Mouse (Mus musculus) inflammation-experienced regulatory T-cells, adult 6 months (primary cell): ENCODE data around the gene Atp1b1. TPM values are rescaled to one million over a fixed set of nuclear protein-coding genes. Genes with fewer than 3 reads are reported as not detected.

Experiments used
- ATAC-seq: one replicate; pipeline ENCODE4 v1.8.0; 2017
- polyA plus RNA-seq, 3 experiments: library from polyadenylated mRNA; unstranded; fragments of 100-300 nt; shearing (Covaris generic); gene quantifications; one replicate each; pipeline ENCODE4 v1.2.1; 2017

The Atp1b1 gene
- polyA plus RNA-seq: 1 to 10 TPM in 2 of 3 experiments, under 1 TPM in 1; 0.19 to 3.4 (median 2.4) TPM

- ATAC-seq: peak; percentile 81
Measured at GRCm38 (mm10) chr1:164458245-164458613, at the start of gene Atp1b1. Atp1b1 (minus strand) TSS chr1:164458355.

GRCm38 (mm10) chr1:164505096-164505495, 46.9 kb upstream of the Atp1b1 start:
- no peak for ATAC-seq

GRCm38 (mm10) chr1:164503140-164503730, 45.1 kb upstream of the Atp1b1 start:
- ATAC-seq: peak; percentile 83

- no peak for ATAC-seq
Measured at GRCm38 (mm10) chr1:164502231-164502630, 44.1 kb upstream of the Atp1b1 start.

- peak; percentile 86 for ATAC-seq
Measured at GRCm38 (mm10) chr1:164494741-164495512, 36.8 kb upstream of the Atp1b1 start.

- no peak for ATAC-seq
Measured at GRCm38 (mm10) chr1:164494215-164494614, 36.1 kb upstream of the Atp1b1 start.

- no peak for ATAC-seq
Measured at GRCm38 (mm10) chr1:164493042-164493705, 35.0 kb upstream of the Atp1b1 start.

- no peak for ATAC-seq
Measured at GRCm38 (mm10) chr1:164492476-164492875, 34.3 kb upstream of the Atp1b1 start.

GRCm38 (mm10) chr1:164489961-164490594, 31.9 kb upstream of the Atp1b1 start:
- no peak for ATAC-seq

GRCm38 (mm10) chr1:164483728-164484127, 25.6 kb upstream of the Atp1b1 start:
- no peak for ATAC-seq

- no peak for ATAC-seq
Measured at GRCm38 (mm10) chr1:164482833-164483232, 24.7 kb upstream of the Atp1b1 start.

- ATAC-seq: no peak
Measured at GRCm38 (mm10) chr1:164481645-164482354, 23.6 kb upstream of the Atp1b1 start.

GRCm38 (mm10) chr1:164480755-164481644, 22.8 kb upstream of the Atp1b1 start:
- ATAC-seq: no peak

- ATAC-seq: no peak
Measured at GRCm38 (mm10) chr1:164475895-164476294, 17.7 kb upstream of the Atp1b1 start.

- no peak for ATAC-seq
Measured at GRCm38 (mm10) chr1:164474778-164475511, 16.8 kb upstream of the Atp1b1 start.

GRCm38 (mm10) chr1:164474310-164474709, 16.2 kb upstream of the Atp1b1 start:
- no peak for ATAC-seq

GRCm38 (mm10) chr1:164473398-164473797, 15.2 kb upstream of the Atp1b1 start:
- no peak for ATAC-seq

- no peak for ATAC-seq
Measured at GRCm38 (mm10) chr1:164471632-164472031, 13.5 kb upstream of the Atp1b1 start.

GRCm38 (mm10) chr1:164470985-164471384, 12.8 kb upstream of the Atp1b1 start:
- ATAC-seq: no peak

GRCm38 (mm10) chr1:164468329-164468728, 10.2 kb upstream of the Atp1b1 start:
- no peak for ATAC-seq

- no peak for ATAC-seq
Measured at GRCm38 (mm10) chr1:164467406-164467805, 9.3 kb upstream of the Atp1b1 start.
